Mouse (Mus musculus) CD4-positive, CD25-positive, alpha-beta regulatory T cell (primary cell): ENCODE measurements around the gene Coil. TPM values are rescaled to one million over a fixed set of nuclear protein-coding genes. Genes with fewer than 3 reads are reported as not detected.

Source experiments
- polyA plus RNA-seq: library from polyadenylated mRNA; unstranded; fragments of 100-300 nt; shearing (Covaris generic); gene quantifications from one replicate; pipeline ENCODE4 v1.2.1, GENCODE M21; 2017

The Coil gene
- polyA plus RNA-seq = 14.1 TPM

DNA sequence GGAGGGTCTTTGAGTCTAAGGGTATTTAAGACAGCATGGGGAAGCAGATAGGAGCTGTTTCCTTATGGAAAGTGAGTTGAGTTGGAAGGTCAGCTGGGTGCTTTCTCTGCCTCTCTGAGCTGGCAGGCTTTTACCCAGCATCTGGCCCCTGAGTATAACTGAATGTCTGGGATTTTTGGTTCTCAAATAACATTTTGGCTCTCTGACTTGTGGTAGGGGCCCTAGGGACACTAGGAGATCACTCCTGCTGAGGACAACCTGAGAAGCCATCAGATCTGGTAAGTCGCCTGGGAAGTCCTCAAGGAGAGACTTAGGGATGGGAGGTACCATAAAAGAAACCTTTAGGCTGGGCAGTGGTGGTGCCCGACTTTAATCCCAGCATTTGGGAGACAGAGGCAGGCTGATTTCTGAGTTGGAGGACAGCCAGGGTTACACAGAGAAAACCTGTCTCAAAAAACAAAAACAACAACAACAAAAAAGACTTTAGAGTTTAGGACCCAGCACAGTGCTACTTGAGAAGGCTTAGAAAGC, at the start of gene Coil:
Coil (plus strand) TSS at position 51 of the 531 bp plus-strand sequence.

DNA sequence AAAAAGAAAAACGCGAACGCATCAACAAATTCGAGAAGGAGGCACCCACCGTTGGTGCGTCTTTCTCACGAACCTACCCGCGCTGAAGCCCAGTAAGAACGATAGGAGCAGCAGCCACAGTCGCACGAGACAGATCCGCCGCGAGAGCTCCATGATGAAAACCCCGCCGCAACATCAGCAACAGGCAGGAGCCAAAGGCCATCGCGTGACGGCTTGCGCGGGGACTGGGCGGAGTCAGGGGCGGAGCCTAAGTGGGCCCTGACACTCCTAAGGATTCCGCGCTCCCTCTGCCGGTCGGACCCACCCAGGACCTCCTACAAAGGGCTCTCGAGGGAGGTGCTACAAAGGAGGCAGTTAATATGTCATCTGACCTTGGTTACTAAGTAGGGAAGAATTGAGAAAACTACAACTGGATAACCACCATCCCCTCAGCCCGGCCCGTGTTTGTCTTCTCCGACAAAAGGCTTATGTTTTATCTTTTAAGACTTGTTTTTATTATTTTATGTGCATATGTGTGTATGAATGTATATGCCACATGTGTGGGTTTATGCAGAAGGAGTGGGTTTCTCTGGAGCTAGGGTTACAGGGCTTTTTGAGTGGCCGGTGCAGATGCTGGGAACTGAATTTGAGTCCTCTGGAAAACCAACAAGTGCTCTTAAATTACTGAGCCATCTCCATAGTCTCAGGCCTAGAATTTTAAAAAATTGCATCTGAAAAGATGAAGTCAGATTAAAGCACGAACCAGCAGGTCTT, 14.7 kb upstream of the Coil start, which contains the start of gene Scpep1:
Scpep1 (minus strand) TSS at position 249 of the 753 bp plus-strand sequence.

DNA sequence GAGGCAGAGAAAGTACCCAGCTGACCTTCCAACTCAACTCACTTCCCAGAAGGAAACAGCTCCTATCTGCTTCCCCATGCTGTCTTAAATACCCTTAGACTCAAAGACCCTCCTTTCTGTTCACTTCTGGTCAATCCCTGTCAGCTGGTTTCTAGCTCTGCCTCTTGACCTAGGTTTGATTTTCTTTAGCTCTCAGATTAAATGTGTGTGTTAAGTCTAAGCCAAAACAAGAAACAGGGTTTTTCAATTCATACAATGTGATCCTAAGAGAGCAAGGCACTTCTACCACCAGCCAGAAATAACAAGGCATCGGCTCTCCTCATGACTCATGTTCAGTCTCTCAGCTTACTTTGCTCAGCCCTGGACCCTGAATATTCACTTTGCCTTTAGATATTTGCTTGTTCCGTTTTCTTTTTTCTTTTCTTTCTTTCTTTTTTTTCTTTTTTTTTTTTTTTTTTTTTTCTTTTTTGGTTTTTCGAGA, 3.1 kb upstream of the Coil start, which contains the start of gene Elobl:
Elobl (minus strand) TSS at position 51 of the 481 bp plus-strand sequence.

DNA sequence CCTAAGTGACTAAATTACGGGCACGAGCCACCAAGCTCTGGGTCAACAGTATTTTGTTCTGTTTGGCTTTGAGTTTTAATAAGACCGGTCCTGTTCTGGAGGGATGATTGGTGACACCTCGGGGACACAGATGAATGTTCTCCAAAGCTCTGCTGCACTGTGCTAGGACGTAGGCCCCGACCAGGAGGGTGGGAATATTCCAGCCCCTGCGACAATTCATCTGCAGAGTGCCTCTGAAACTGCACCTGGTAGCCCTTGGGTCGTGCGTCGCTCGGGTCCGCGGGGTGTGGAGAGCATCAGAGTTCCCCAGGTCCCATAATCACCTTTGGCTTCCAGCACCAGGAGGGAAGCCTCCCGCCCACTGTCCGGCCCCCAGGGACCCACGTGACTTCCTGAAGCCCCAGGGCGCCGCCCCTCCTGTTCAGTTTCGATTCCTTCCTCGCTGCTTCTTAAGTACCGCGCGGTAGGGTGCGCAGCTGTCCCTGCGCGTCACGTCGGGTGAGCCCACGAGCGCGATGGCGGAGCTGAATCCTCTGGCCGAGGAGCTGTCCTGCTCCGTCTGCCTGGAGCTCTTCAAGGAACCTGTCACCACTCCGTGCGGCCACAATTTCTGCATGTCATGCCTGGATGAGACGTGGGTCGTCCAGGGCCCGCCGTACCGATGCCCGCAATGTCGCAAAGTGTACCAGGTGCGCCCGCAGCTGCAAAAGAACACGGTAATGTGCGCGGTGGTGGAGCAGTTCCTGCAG, 29.1 kb downstream of the Coil start, which contains the start of gene Trim25:
Trim25 (plus strand) TSS at position 403 of the 749 bp plus-strand sequence.

Other genes starting within 250 kb of the Coil start
- 3.0 TPM for gene Akap1, start 105.7 kb upstream of the Coil start, polyA plus RNA-seq
- 8.7 TPM for gene Scpep1, start 14.8 kb upstream of the Coil start, polyA plus RNA-seq
- not detected for gene Elobl, start 3.3 kb upstream of the Coil start, polyA plus RNA-seq
- 44.7 TPM for gene Trim25, start 29.1 kb downstream of the Coil start, polyA plus RNA-seq
- 10.9 TPM for gene Dgke, start 96.6 kb downstream of the Coil start, polyA plus RNA-seq
- not detected for gene Gm525, start 103.6 kb downstream of the Coil start, polyA plus RNA-seq